Mouse (Mus musculus) gastrocnemius, postnatal 36 days (tissue): ENCODE measurements around the gene Nupl2. TPM values are rescaled to one million over a fixed set of nuclear protein-coding genes. Genes with fewer than 3 reads are reported as not detected.

Experiments used
- DNase-seq, 2 experiments: peaks; one replicate each; pipeline ENCODE4 v3.0.0; 2022
- intact Hi-C: fragments of 180-260 bp; cut with DNase I; formaldehyde crosslinking; loops from one replicate; pipeline ENCODE4 v1.15.1; 2025
- total RNA-seq, 2 experiments: library from RNA; stranded (reverse); gene quantifications; 2 replicates each; pipeline ENCODE4 v1.2.3; 2021

Nupl2 gene
- total RNA-seq, 2 experiments from 2014 or later: 4.2 to 5.7 TPM

- intact Hi-C loops: no loop called here
- no peak for DNase-seq
These were observed 38.5 kb downstream of the Nupl2 start for GRCm38 (mm10) chr5:24203266-24203665.

- DNase-seq: no peak
- intact Hi-C loops: no loop called here
These were observed 43.2 kb downstream of the Nupl2 start for GRCm38 (mm10) chr5:24207965-24208364.

- intact Hi-C loops: no loop called here
- DNase-seq: no peak
These were observed 43.7 kb downstream of the Nupl2 start for GRCm38 (mm10) chr5:24208505-24208904.

GRCm38 (mm10) chr5:24213861-24214546 is 49.2 kb downstream of the Nupl2 start:
- DNase-seq: no peak
- intact Hi-C loops: no loop called here

GRCm38 (mm10) chr5:24214547-24214878 is 49.8 kb downstream of the Nupl2 start:
- no peak for DNase-seq
- intact Hi-C loops: no loop called here

- intact Hi-C loops: no loop called here
- DNase-seq: no peak
These were observed 50.1 kb downstream of the Nupl2 start for GRCm38 (mm10) chr5:24214900-24215299.

Other genes starting within 250 kb of the Nupl2 start
- 1 to 10 TPM; 5.2 to 7.2 TPM for gene Fam126a, start 134.3 kb upstream of the Nupl2 start, total RNA-seq
- gene Klhl7, start 64.4 kb upstream of the Nupl2 start, total RNA-seq: 10 to 100 TPM; 28.8 to 35.7 TPM
- 1 to 10 TPM; 2.2 to 2.6 TPM for gene Kcnh2, start 186.6 kb downstream of the Nupl2 start, total RNA-seq
- 1 to 10 TPM; 4.9 to 5.4 TPM for gene Nos3, start 199.8 kb downstream of the Nupl2 start, total RNA-seq
- gene Atg9b, start 227.2 kb downstream of the Nupl2 start, total RNA-seq: not detected
- gene Abcb8, start 228.7 kb downstream of the Nupl2 start, total RNA-seq: 10 to 100 TPM; 37.6 to 38.0 TPM
- gene Asic3, start 248.4 kb downstream of the Nupl2 start, total RNA-seq: under 1 TPM in 1 of 2 experiments, not detected in 1; 0.25 TPM